Mouse (Mus musculus): ENCODE data around the gene Dusp5.

Gene Dusp5

DNA sequence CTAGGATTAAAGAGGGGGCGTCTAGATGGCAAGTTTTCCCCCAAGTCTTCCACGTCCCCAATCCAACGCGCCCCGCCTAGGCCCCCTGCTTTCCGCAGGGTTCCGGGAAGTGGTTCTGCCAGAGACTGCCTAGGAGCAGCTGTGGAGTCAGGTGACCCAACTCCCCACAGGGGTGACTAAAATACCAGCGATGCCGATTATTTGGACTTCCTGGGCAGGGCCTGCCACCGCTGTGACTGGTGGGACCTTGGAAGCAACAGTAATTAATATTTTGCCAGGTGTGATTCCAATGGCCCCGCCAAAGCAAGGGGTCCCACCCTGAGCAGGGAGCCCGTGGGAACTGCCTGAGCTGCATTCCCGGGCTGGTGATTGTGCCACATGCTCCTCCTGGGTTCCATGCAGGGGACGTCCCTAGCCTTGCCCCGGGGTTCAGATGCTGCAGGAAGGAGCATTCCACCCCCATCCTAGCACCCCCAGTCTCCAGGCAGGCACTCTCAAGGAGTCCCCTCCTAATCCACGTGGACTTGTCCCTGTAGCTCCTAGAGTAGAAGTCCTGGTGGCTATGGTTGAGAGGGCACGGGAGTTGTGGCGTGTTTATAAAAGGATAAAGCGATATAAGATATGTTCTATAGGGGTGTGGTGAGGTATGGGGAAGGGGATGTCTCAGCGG is 28.5 kb downstream of the Dusp5 start:
- CTCF ChIA-PET, result interaction anchor here in 3 of 4 experiments (0.5 to 1.7 kb wide), 5 partner anchors 42 to 367 kb away, joined by 3 to 6 read pairs (median 5); no protein-coding TSS in a partner anchor
- POLR2A ChIA-PET, result interaction anchor here in 3 of 4 experiments (0.5 to 3.5 kb wide), 27 partner anchors 10 to 1541 kb away, joined by 3 to 20 read pairs (median 4); partner anchors contain the start of genes Dusp5 (in 3 of the 3) and Smc3 (in 2 of the 3)

DNA sequence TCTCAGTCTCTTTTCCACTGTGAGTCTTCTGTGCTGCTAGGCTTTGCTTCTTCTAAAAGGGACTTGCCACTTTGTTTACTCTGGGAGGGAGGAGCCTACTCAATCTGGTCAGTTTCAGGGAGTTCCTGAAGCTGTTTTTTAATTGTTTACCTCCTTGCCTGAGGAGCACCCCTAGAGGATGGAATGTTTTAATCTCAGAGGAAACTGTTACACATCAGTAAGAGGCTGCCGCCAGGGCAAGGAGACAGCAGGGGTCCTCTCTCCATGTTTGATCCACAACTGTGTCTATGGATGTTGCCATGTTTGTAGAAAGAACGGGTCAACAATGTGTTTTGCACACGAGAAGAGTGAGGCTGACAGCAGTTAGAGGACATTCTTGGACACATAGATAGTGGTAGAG is 31.5 kb downstream of the Dusp5 start:
- ChIA-PET CTCF (interaction anchor here in 1 of 4 experiments (0.5 to 1.0 kb wide), 2 partner anchors 10 to 139 kb away, joined by 3 read pairs; no protein-coding TSS in a partner anchor), POLR2A (interaction anchor here in 1 of 4 experiments (0.5 kb wide), 1 partner anchor 145 kb away, joined by 3 read pairs; no protein-coding TSS in a partner anchor)

DNA sequence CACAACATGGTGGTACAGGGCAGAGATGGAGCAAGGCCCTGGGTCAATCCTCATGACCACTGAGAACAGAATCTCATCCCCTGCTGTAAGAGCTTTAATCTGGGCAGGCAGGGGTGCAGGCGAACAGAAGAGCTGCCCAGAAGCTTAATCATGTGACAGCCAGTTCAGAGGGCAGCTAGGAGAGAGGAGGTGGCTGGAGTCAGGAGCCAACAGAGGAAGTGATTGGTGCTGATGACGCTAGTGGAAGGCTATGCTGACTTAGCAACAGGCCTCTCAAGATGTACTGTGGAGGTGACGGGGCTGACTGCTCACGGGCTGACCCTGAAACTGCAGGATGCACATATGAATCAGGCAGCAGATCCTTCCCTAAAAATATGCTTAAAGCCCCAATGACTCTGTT is 35.3 kb downstream of the Dusp5 start:
- POLR2A ChIA-PET, result interaction anchor here in 2 of 4 experiments (0.6 to 1.6 kb wide), 13 partner anchors 8 to 171 kb away, joined by 3 to 7 read pairs (median 4); partner anchors contain the start of genes Dusp5 (in 1 of the 2) and Smc3 (in 1 of the 2)
- CTCF ChIA-PET, result interaction anchor here in 2 of 4 experiments (0.6 to 1.2 kb wide), 2 partner anchors 36 to 154 kb away, joined by 4 to 5 read pairs; partner anchors contain the start of gene Smc3 (in 1 of the 2)

DNA sequence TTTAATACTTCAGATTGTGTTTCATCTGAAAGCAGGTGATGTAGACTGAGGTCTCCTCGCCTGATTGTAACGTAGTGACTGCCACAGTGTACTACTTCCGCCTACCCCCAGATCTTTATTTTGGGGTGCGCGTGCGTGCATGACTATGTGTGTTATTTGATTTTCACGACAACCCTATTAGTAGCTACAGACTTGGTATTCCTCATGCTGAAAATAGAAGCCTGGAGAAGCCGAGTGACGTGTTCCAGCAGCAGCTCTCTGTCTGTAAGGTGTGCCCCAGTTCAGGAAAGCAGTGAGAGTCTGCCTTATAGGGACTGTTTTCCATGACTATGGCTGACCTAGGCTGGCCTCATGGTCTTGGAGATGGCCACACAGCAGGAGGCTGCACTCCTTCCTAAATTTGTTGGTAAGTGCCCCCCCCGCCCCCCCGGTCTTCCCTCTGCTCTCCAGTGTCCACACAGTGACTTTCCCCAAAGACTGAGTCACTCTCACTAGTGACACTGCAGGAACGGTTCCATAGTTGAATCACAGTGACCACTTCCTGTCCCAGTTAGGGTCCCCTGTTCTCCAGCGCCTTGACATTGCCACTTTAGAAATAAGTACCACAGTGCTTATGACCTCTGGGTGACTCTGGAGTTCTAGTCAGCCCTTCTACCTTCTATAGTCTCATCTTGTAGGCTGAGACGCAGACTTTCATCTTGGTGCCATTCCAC is 36.8 kb downstream of the Dusp5 start:
- POLR2A ChIA-PET, result interaction anchor here in 2 of 4 experiments (1.0 to 1.3 kb wide), 5 partner anchors 34 to 144 kb away, joined by 3 to 4 read pairs (median 3); partner anchors contain the start of gene Dusp5 (in 2 of the 2)
- CTCF ChIA-PET, result no interaction called here

DNA sequence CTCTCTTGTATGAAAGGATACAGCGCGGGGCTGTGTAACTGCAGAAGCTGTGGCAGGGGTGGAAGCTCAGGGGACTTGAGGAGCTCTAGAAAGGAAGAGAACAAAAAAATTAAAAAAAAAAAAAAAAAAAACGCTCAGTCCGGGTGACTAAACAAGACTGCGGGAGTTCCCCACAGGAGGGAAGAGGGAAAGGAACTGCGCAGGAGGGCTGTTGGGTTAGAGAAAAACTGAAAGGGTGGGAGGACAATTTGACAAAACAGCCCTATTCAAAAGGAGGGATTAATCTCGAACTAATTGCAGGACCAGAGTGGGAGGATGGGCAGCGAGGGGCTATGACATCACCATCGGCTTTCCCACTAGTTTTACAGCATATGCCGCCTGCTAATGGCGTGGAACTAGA is 39.0 kb downstream of the Dusp5 start:
- CTCF ChIA-PET, result no interaction called here
- POLR2A ChIA-PET, result interaction anchor here in 2 of 4 experiments (1.0 to 1.6 kb wide), 3 partner anchors 12 to 140 kb away, joined by 3 to 4 read pairs (median 3); no protein-coding TSS in a partner anchor

DNA sequence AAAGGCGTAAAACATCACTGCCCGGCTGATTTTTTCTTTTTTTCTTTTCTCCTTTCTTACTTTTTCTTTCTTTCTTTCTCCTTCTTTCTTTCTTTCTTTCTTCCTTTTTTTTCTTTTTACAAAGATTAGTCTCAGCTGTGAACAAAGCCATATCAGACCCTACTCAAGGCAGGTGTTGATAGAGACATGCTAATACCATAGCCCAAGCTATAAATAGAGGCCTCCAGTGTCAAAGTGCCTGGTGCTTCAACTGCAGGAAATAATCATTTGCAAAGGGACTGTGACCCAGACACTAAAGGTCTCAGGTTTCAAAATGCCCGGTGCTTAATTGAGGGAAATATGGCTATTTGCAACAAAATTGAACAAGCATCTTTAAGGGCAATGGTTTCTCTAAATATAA is 39.6 kb downstream of the Dusp5 start:
- ChIA-PET POLR2A (no interaction called here), CTCF (no interaction called here)

DNA sequence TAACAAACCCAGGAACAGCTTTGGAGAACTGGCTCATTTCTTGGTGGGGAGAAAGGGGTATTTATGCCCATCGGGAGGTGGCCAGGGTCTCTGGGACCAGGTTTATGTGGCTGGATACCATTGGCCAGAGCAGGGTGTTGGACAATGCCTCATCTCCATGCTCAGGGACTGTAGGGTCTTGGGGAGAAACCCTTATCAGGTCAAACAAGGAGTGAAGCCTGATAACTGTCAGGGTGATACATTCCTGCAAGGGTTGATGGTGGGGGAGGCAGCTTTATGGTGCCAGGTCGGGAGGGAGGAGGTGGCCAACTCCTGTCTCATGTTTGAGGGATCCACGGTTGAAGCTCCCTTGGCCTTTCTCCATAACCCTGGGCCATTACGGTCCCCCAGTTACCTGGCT is 42.1 kb downstream of the Dusp5 start:
- CTCF ChIA-PET, result interaction anchor here in 1 of 4 experiments (1.4 kb wide), 1 partner anchor 177 kb away, joined by 4 read pairs; no protein-coding TSS in a partner anchor
- POLR2A ChIA-PET, result interaction anchor here in 2 of 4 experiments (1.0 to 1.4 kb wide), 3 partner anchors 23 to 182 kb away, joined by 3 to 4 read pairs (median 4); partner anchors contain the start of gene Dusp5 (in 1 of the 2)

DNA sequence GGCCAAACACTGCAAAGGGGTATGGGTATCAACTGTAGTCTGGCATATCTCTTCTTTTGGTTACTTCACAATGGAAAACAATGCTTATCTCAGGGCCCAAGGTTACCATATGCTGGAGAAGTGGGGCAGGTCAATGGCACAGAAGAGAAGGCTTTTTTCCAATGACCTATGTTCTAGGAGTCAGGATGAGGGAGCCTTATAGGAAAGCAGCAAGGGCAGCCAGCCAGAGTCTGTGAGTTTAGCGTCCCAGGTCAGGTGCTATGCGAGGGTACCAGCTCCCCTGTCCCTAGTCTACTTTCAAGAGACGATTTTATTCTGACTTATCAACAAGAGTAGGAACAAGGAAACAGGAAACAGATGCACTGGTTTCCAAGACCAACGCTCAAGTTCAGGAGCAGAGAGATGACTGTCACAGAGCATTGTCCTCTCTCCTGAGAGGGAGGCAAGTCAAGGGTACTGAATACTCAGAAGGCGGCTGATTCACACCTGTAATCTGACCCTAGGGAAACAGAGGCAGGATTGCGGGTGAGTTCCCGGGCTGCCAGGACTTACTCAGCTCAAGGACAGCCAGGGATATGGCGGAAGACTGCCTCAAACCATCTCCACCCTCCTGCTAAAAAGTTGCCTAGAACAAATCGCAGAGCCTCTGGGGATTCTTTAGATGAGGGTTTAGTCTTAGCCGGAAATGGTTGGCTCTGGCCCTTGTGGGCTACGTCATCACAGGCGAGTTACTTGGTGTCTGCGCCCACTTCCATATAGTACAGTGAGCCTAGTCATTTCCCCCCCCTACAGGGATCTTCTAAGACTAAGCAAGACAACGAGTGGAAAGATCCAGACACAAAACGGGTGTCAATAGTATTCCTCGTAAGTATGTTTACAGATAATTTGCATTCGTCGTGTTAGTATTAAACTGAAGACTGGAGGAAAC is 42.9 kb downstream of the Dusp5 start:
- CTCF ChIA-PET, result interaction anchor here in 2 of 4 experiments (0.5 to 1.4 kb wide), 3 partner anchors 54 to 178 kb away, joined by 4 to 6 read pairs (median 5); no protein-coding TSS in a partner anchor
- POLR2A ChIA-PET, result interaction anchor here in 3 of 4 experiments (0.5 to 1.4 kb wide), 16 partner anchors 8 to 604 kb away, joined by 3 to 6 read pairs (median 3); partner anchors contain the start of genes Dusp5 (in 1 of the 3) and Smc3 (in 1 of the 3)

DNA sequence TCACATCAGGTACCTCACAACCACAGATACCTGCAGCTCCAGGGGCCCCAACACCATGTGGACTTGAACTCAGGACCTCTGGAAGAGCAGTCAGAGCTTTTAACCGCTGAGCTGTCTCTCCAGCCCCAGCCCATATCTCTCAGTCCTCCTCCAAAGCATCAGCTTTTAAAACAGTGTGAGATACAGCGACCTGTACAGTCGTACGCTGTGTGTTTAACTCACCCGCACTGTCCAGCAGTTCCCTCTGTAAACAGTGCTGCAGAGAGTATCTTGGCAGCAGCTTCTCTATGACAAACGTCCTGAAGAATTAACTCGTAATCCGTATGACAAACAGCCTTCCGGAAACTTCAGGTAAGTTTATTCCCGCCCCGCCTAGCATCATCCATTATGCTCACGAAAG is 43.7 kb downstream of the Dusp5 start:
- CTCF ChIA-PET, result interaction anchor here in 2 of 4 experiments (0.5 to 1.4 kb wide), 3 partner anchors 55 to 179 kb away, joined by 4 to 6 read pairs (median 5); no protein-coding TSS in a partner anchor
- POLR2A ChIA-PET, result interaction anchor here in 3 of 4 experiments (0.6 to 1.4 kb wide), 13 partner anchors 9 to 603 kb away, joined by 3 to 6 read pairs (median 3); partner anchors contain the start of gene Smc3 (in 1 of the 3)

DNA sequence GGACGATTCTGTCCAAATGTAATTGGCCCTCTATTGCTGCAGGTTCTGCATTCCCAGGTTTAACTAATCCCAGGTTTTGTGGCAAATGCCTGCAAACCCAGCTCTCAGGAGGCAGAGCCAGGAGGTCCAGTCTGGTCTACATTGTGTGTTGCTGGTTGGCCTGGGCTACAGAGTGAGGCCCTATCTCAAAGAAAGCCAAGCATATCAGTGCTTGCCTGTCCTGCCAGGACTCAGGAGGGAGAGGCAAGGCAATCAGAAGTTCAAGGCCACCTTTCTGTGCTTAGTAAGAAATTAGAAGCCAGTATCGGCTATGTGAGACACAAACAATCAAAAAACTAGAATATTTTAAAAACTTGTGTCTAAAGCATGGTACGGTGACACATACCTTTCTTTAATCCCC is 44.2 kb downstream of the Dusp5 start:
- POLR2A ChIA-PET, result interaction anchor here in 2 of 4 experiments (0.7 to 2.9 kb wide), 12 partner anchors 9 to 431 kb away, joined by 3 to 15 read pairs (median 3); no protein-coding TSS in a partner anchor
- CTCF ChIA-PET, result no interaction called here

DNA sequence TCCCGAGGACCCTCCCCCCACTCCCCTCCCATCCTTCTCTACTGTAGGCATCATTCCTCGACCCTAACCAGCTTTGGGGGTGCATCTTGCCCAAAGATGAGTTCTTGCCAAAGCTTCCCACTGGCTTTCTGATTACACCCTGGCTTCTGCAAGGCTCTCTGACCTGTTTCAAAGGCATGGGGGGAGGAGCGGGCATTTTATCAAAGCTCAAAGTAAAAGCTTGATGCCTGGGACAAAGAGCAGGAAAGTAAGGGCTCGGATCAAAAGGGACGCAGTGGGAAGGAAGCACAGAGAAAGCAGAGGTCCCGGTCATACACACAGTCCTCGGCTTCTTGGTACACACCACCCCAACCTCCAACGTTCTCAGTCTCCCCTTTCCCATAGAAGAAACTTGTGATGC is 45.2 kb downstream of the Dusp5 start:
- ChIA-PET CTCF (interaction anchor here in 3 of 4 experiments (0.9 to 1.8 kb wide), 3 partner anchors 155 to 180 kb away, joined by 3 to 5 read pairs (median 3); no protein-coding TSS in a partner anchor), POLR2A (interaction anchor here in 3 of 4 experiments (0.6 to 2.9 kb wide), 11 partner anchors 10 to 432 kb away, joined by 3 to 15 read pairs (median 3); partner anchors contain the start of gene Smc3 (in 1 of the 3))

DNA sequence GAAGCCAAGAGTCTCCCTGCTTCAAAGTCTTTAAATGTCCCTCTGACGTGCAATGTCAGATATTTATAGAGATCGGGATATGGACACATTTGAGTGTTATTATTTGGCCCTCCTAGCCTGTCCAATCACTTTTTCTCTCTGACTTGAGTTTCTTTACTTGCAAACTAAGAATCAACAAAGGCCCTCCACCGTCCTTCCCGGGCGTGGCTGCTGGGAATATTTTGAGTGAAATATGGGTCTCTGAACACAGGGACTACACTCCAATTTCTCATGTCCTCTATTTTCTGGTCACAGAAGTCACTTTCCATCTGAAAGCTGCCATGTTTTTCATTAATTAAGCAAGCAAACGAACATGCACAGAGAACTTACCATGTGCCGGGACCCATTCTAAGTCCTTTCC is 45.6 kb downstream of the Dusp5 start:
- ChIA-PET CTCF (interaction anchor here in 3 of 4 experiments (0.9 to 1.8 kb wide), 5 partner anchors 155 to 180 kb away, joined by 3 to 5 read pairs (median 3); no protein-coding TSS in a partner anchor), POLR2A (interaction anchor here in 3 of 4 experiments (0.8 to 2.9 kb wide), 11 partner anchors 10 to 432 kb away, joined by 3 to 15 read pairs (median 3); partner anchors contain the start of gene Smc3 (in 1 of the 3))

DNA sequence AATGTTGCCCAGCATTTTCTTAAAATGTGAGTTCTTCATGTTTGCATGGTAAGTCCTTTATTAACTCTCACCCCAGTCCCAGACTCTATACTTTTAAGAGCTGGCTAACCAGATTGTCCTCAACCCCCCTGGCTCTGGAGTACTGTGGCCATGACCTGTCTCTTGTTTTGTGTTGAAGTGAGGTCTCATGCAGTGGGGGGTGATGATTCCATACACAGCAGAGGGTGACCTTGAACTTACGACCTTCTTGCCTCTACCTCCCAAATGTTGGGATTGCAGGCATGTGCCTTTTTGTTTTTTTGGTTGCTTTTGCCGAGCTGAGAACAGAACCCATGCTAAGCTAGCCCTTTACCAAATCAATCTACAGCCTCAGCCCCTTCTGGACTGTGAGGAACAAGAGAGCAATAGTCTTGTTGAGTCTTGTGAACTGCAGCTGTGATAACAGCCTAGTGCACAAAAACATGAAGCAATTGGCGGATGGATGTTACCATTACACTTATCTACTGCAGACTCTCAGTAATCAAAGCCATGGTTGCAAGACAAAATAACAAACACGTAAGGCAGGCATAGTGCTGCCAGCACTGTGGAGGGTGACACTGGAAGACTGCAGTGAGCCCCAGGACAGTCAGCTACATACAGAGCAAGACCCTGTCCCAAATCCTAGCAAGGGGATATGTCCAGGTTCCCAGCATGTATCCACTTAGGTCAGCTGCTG is 46.5 kb downstream of the Dusp5 start:
- CTCF ChIA-PET, result interaction anchor here in 3 of 4 experiments (0.6 to 2.1 kb wide), 11 partner anchors 45 to 181 kb away, joined by 3 to 11 read pairs (median 3); no protein-coding TSS in a partner anchor

DNA sequence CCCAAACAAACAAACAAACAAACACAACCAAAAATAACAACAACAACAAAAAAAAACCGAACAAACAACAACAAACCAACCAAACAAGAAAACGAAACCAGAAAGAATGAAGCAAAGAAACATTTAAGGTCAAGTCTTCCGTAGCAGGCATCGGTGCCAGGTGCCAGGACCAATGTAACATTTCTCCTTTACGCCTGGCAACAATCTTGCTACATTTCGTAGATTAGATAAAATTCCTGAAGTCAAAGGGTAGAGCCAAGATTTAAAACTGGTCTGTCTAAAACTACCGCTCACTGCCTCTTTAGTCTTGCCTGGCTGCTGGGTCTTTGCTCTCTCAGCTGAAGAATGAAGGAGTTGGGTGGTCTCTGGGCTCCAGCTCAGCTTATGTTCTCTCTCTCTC is 47.2 kb downstream of the Dusp5 start:
- POLR2A ChIA-PET, result interaction anchor here in 3 of 4 experiments (0.6 to 2.9 kb wide), 14 partner anchors 14 to 313 kb away, joined by 3 to 15 read pairs (median 5); partner anchors contain the start of gene Dusp5 (in 1 of the 3)
- CTCF ChIA-PET, result interaction anchor here in 3 of 4 experiments (0.5 to 2.1 kb wide), 15 partner anchors 46 to 882 kb away, joined by 3 to 11 read pairs (median 4); no protein-coding TSS in a partner anchor

More for the DNA sequence above, 46.5 kb downstream of the Dusp5 start:
- POLR2A ChIA-PET, result interaction anchor here in 3 of 4 experiments (0.8 to 2.9 kb wide), 13 partner anchors 13 to 187 kb away, joined by 3 to 15 read pairs (median 3); no protein-coding TSS in a partner anchor

DNA sequence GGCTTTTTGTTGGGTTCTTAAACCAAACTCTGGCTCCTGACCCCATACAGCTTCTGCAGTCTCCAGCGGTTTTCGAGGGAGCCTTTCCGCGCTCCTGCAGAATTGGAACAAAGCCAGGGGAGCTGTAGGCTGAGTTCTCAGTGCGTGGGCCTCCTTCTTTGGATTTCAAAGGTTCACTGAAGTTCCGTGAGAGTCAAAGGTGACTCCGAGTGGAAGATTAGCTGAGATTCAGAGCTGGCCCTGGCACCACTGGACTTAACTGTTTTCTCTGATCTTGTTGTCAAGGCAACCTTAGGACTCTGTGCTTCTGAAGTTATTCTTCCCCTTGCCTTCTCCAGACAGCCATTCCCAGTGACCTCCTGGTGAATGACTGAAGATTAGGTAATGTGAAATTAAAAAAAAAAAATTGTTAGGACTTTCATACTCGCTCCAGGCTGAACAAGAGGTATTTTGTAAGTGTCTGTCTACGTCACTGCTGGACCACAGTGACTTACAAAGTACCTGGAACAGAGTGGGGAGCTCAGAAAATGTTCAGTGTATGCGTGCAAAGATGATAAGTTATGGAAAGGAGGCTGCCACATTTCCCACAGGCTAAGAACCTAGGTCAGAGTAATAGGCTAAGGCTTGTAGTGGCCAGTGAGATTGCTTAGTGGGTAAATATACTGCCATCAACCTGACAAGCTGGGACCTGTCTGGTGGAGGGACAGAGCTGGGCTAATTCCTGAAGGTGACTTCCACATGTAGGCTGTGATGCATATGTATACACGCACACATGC is 48.3 kb downstream of the Dusp5 start:
- CTCF ChIA-PET, result interaction anchor here in 3 of 4 experiments (0.7 to 3.1 kb wide), 14 partner anchors 22 to 252 kb away, joined by 3 to 14 read pairs (median 4); no protein-coding TSS in a partner anchor
- POLR2A ChIA-PET, result interaction anchor here in 3 of 4 experiments (0.5 to 2.1 kb wide), 14 partner anchors 20 to 1474 kb away, joined by 3 to 9 read pairs (median 4); partner anchors contain the start of gene Dusp5 (in 1 of the 3)
